9 mouse cellular contexts compared by ENCODE assay signal in the genomic region with DNA sequence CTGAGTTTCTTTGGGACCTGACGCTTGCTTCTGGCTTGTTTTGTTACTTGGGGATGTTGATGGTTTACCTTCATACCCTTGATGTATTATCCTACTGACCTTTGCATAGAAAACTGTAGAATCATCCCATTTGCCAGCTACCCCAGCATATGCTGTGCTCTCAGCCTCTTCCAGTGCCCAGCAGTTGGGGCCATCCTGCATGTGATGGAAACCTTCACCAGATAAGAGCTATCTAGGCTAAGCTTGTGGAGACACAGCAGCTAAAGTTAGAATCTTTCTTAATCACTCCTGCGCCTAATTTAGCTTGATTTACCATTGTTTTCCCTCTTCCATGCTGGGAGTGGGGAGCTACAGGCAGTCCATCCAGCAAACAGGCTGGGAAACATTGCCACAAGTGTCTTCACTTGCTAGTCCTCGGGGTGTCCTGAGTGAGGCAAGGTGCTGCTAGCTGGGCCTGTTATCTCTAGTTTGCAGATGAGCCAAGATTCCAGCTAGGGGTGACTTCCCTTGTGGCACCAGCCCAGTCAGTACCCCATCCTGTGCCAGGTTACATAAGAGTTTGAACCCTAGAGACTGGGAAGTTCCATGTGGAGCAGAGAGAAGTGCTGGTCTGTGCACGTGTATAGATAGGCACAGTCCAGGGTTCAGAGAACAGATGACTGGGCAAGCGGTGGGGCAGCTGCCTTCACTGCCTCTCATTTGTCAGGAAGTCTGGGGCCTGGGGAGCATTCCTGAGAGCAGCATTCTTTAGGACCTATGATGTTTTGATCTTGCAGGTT. TPM values are rescaled to one million over a fixed set of nuclear protein-coding genes. Genes with fewer than 3 reads are reported as not detected.
DNase-seq lines count a peak whose midpoint lies in the region; ATAC-seq lines count a peak whose summit lies in the region.
"Had no signal": no experiment of that assay in that cellular context is flagged by ENCODE, and none has a peak within 500 bp of the region (broad histone marks: within the 10 kb centered on the region; RNA-seq: fewer than 3 reads in every experiment).

No protein-coding gene starts in this region.

- no peaks in the 10 kb centered on the region for H3K27me3 ChIP-seq in liver, embryonic 15.5 days
- H3K27me3 ChIP-seq in forebrain, embryonic 11.5 days (ENCODE audit: control insufficient read depth, insufficient read depth, low read length): no peaks in the 10 kb centered on the region
- no peaks in the 10 kb centered on the region for H3K27me3 ChIP-seq in midbrain, embryonic 13.5 days

- peak overlapping the region; percentile 18; the same call in 1 of the 2 replicates for H3K27ac ChIP-seq in brown adipose tissue, adult 24 weeks (replicated peaks; ENCODE audit: low read depth, low read length)
- peak overlapping the region; percentile 76 for H3K27ac ChIP-seq in liver, embryonic 15.5 days (replicated peaks)
- H3K27ac ChIP-seq in forebrain, embryonic 11.5 days (ENCODE audit: low read depth, low read length): no peak overlapping the region
- H3K27ac ChIP-seq in midbrain, embryonic 13.5 days: no peak overlapping the region

- peak; percentile 85 for ATAC-seq in liver, embryonic 15.5 days (ENCODE audit: insufficient read depth)
- ATAC-seq in forebrain, embryonic 11.5 days (replicated peaks; ENCODE audit: low FRiP score): no peak
- no peak for ATAC-seq in activated CD4-positive, CD25-positive, alpha-beta regulatory T cell, adult 4 months
- no peak for ATAC-seq in midbrain, embryonic 13.5 days

- H3K4me3 ChIP-seq in brown adipose tissue, adult 24 weeks (ENCODE audit: insufficient read depth, low read depth, low read length): no peak overlapping the region
- no peak overlapping the region for H3K4me3 ChIP-seq in liver, embryonic 15.5 days (replicated peaks)
- H3K4me3 ChIP-seq in forebrain, embryonic 11.5 days (ENCODE audit: low read depth, low read length): no peak overlapping the region
- no peak overlapping the region for H3K4me3 ChIP-seq in midbrain, embryonic 13.5 days (replicated peaks)

- peak; percentile 70 for DNase-seq in cerebellum, adult 9-10 months
- DNase-seq in cerebellum, postnatal 10 days: no peak
- peak; percentile 31 for DNase-seq in heart, postnatal 4 days
- no peak for DNase-seq in forebrain, embryonic 11.5 days (ENCODE audit: low spot score)
- DNase-seq: thymus, postnatal 36 days had no signal

- H3K9ac ChIP-seq in liver, embryonic 15.5 days: no peak overlapping the region
- H3K9ac ChIP-seq in forebrain, embryonic 11.5 days (ENCODE audit: low read length): no peak overlapping the region
- H3K9ac ChIP-seq in midbrain, embryonic 13.5 days (replicated peaks): no peak overlapping the region

- H3K4me1 ChIP-seq in brown adipose tissue, adult 24 weeks (ENCODE audit: control insufficient read depth, insufficient read depth, insufficient read length, low read length): peaks cover 33% of the 10 kb centered on the region
- peaks cover 63% of the 10 kb centered on the region for H3K4me1 ChIP-seq in liver, embryonic 15.5 days (replicated peaks)
- no peaks in the 10 kb centered on the region for H3K4me1 ChIP-seq in forebrain, embryonic 11.5 days (replicated peaks; ENCODE audit: control insufficient read depth, insufficient read depth, low read length)
- H3K4me1 ChIP-seq in midbrain, embryonic 13.5 days (replicated peaks): peaks cover 6% of the 10 kb centered on the region; the same call in 1 of the 2 replicates

- H3K9me3 ChIP-seq in liver, embryonic 15.5 days (replicated peaks): no peaks in the 10 kb centered on the region
- no peaks in the 10 kb centered on the region for H3K9me3 ChIP-seq in forebrain, embryonic 11.5 days (ENCODE audit: control insufficient read depth, low read length)
- no peaks in the 10 kb centered on the region for H3K9me3 ChIP-seq in midbrain, embryonic 13.5 days

- 18% methylated on average over 5 of the region's 5 CpGs for WGBS in liver, embryonic 15.5 days (ENCODE audit: insufficient replicate concordance)
- WGBS in forebrain, embryonic 11.5 days: 82% methylated on average over 5 of the region's 5 CpGs
- 79% methylated on average over 5 of the region's 5 CpGs for WGBS in midbrain, embryonic 13.5 days

- H3K36me3 ChIP-seq in liver, embryonic 15.5 days (replicated peaks): no peaks in the 10 kb centered on the region
- no peaks in the 10 kb centered on the region for H3K36me3 ChIP-seq in forebrain, embryonic 11.5 days (ENCODE audit: control insufficient read depth, insufficient read depth, low read length)
- H3K36me3 ChIP-seq in midbrain, embryonic 13.5 days: peaks cover 2% of the 10 kb centered on the region; the same call in 1 of the 2 replicates

- H3K4me2 ChIP-seq in liver, embryonic 15.5 days: peak overlapping the region; percentile 52
- H3K4me2 ChIP-seq in forebrain, embryonic 11.5 days (ENCODE audit: low read depth, low read length, severe bottlenecking): no peak overlapping the region
- no peak overlapping the region for H3K4me2 ChIP-seq in midbrain, embryonic 13.5 days (replicated peaks)

RNA-seq across cellular contexts. Expression of a gene that starts 10.4 kb away (rescaled TPM):
- 50.6 and 52.6 TPM in 2 replicates for polyA plus RNA-seq in brown adipose tissue, adult 24 weeks (2012; ENCODE audit: insufficient read depth, insufficient read length, missing spikeins)
- 100 to 1,000 TPM; 170 to 187 TPM for total RNA-seq in heart, postnatal 4 days (2021)
- 25.4 and 30.9 TPM in 2 replicates for polyA plus RNA-seq in liver, embryonic 15.5 days (2015; fragmentation: Nextera tagmentation; extraction: Ambion mirVana)
- polyA plus RNA-seq in forebrain, embryonic 11.5 days (2014; fragmentation: Nextera tagmentation; extraction: Ambion mirVana): 69.9 and 77.2 TPM in 2 replicates
- 10 to 100 TPM; 25.9 to 33.6 TPM for polyA plus RNA-seq in activated CD4-positive, CD25-positive, alpha-beta regulatory T cell, adult 4 months (2017; shearing (Covaris generic))
- polyA plus RNA-seq in midbrain, embryonic 13.5 days (2015; fragmentation: Nextera tagmentation; extraction: Ambion mirVana): 100 and 101 TPM in 2 replicates

RNA-seq across cellular contexts. Expression of a gene that starts 16.3 kb away (rescaled TPM):
- polyA plus RNA-seq in brown adipose tissue, adult 24 weeks (2012; ENCODE audit: insufficient read depth, insufficient read length, missing spikeins): 14.2 and 16.7 TPM in 2 replicates
- 10 to 100 TPM; 22.6 to 24.8 TPM for total RNA-seq in heart, postnatal 4 days (2021)
- polyA plus RNA-seq in liver, embryonic 15.5 days (2015; fragmentation: Nextera tagmentation; extraction: Ambion mirVana): 10.6 and 11.5 TPM in 2 replicates
- polyA plus RNA-seq in forebrain, embryonic 11.5 days (2014; fragmentation: Nextera tagmentation; extraction: Ambion mirVana): 23.9 TPM in 2 replicates
- 10 to 100 TPM; 26.7 to 26.8 TPM for polyA plus RNA-seq in activated CD4-positive, CD25-positive, alpha-beta regulatory T cell, adult 4 months (2017; shearing (Covaris generic))
- polyA plus RNA-seq in midbrain, embryonic 13.5 days (2015; fragmentation: Nextera tagmentation; extraction: Ambion mirVana): 45.8 and 46.2 TPM in 2 replicates

RNA-seq across cellular contexts. Expression of a gene that starts 42.1 kb away (rescaled TPM):
- polyA plus RNA-seq in brown adipose tissue, adult 24 weeks (2012; ENCODE audit: insufficient read depth, insufficient read length, missing spikeins): 34.4 and 43.4 TPM in 2 replicates
- total RNA-seq in heart, postnatal 4 days (2021): 10 to 100 TPM; 50.7 to 51.3 TPM
- 49.0 and 50.2 TPM in 2 replicates for polyA plus RNA-seq in liver, embryonic 15.5 days (2015; fragmentation: Nextera tagmentation; extraction: Ambion mirVana)
- 120 and 137 TPM in 2 replicates for polyA plus RNA-seq in forebrain, embryonic 11.5 days (2014; fragmentation: Nextera tagmentation; extraction: Ambion mirVana)
- polyA plus RNA-seq in activated CD4-positive, CD25-positive, alpha-beta regulatory T cell, adult 4 months (2017; shearing (Covaris generic)): 10 to 100 TPM; 86.6 to 90.3 TPM
- polyA plus RNA-seq in midbrain, embryonic 13.5 days (2015; fragmentation: Nextera tagmentation; extraction: Ambion mirVana): 130 and 131 TPM in 2 replicates

Comparison
In these comparisons a context has a peak if more than half of its experiments do, and no peak if none do; other contexts are left out.
1. DNase-seq: peak in cerebellum, adult 9-10 months (single experiment) and heart, postnatal 4 days (single experiment); none in cerebellum, postnatal 10 days (0 of 2) and forebrain, embryonic 11.5 days (single experiment).
2. H3K27ac ChIP-seq: peak in brown adipose tissue, adult 24 weeks (single experiment) and liver, embryonic 15.5 days (single experiment); none in forebrain, embryonic 11.5 days (single experiment) and midbrain, embryonic 13.5 days (single experiment).